Mouse (Mus musculus) lung, adult 2 months (tissue): ENCODE data around the gene Ing3.

ENCODE experiments used
- CTCF ChIP-seq: fragments of 200-500 bp; IDR thresholded peaks from 2 replicates; pipeline ENCODE4 v1.5.1; 2011; ENCODE audit warnings: mild to moderate bottlenecking, low read length, control low read depth; ENCODE audit not compliant: insufficient read depth
- POLR2A ChIP-seq: fragments of 200-500 bp; IDR thresholded peaks from 2 replicates; pipeline ENCODE4 v1.6.1; 2011; ENCODE audit warnings: low read depth, mild to moderate bottlenecking, control low read depth, low read length, borderline replicate concordance; ENCODE audit errors: extremely low read depth

GRCm38 (mm10) chr6:22020696-22021095 lies 71.3 kb downstream of the Ing3 start:
- TF ChIP-seq CTCF: no peak
- no peak for TF ChIP-seq POLR2A
